Mouse (Mus musculus) kidney, adult 9 months (tissue): ENCODE measurements around the gene Serpinf1.
"Not testable (repeated sequence)": the region's sequence is repeated elsewhere in the genome, so short reads cannot be mapped to it uniquely, and the experiment has no call there.

Source experiments
- DNase-seq: peaks from one replicate; pipeline ENCODE4 v3.0.0; 2022

Gene Serpinf1

DNA sequence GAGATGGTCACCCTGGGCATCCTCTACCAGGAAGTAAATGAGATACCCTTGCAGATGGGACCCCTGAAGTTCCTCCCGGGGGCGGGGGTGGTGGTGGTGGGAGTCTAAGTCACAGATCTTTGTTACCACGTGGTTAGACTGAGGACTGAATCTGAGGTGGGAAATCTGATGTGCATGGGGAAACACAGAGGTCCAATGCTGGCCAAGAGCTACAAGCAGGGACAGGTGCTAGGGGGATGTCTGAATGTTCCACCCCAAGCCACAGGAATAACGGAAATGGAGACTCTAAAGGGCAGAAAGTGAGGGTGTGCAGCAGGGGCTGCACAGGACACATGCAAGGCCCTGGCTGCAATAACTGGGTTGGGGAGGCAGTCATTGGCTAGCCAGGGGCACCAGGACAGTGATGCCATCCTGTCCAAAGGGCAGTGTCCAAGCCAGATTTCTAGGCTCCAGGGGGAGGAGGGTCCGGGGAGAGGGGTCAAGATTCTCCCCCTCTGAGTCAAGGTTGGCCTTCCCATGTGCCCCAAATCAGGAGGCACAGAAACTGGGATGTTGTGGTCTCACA is 1.6 kb downstream of the Serpinf1 start:
- no peak for DNase-seq

DNA sequence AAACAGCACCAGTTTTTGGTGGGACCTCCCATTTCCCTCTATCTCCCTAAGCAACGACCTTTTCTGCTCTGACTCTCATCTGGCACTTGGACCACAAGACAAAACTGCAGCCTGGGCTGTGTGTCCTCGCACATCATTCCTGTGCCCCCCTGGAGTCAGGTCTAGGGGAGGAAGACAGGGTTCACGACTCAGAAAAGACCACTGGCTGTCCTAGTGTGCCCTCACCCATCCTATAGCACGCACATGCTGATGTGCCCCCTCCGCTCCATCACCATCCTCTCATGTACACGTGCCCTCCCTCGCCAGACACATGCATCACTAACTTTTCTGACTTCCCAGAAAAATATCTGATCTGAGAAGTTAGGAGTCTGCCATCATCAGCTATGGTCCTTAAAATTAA is 2.5 kb downstream of the Serpinf1 start:
- no peak for DNase-seq

DNA sequence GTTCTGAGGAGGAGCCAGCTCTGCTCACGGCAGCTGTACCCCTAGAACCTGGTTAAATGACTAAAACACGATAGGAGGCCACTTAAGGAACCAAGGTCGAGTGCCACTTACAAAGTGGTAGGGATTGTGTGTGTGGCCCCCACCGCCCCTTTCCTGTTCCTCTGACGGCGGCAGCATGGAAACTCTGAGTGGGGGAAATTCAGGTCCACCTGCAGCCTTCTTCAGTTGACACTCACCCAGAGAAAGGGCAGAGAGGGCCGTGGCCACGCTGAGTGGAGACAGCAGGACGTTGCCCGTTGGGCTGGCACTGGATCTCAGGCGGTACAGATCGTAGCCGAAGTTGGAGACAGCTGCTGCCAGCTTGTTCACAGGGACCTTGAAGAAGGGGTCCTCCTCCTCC is 6.5 kb downstream of the Serpinf1 start:
- DNase-seq, result no peak

DNA sequence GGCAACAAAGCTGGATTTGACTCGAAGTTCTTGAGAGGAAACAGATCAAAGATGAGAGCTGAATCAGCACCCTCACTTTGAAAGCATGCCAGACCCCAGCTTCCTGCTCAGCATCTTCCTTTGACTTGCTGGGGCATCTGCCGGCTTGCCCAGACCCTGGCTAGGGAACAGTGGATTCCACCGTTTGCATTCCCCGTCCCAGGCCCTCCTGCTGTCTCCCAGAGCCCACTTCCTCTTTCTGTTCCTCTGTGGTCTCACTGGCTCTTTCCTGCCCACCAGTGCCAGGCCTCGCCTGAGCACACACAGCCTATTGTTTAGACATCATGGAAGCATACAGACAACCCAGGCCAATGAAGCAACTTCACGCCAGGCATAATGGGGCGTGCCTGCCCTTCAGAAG is 7.4 kb downstream of the Serpinf1 start:
- no peak for DNase-seq

DNA sequence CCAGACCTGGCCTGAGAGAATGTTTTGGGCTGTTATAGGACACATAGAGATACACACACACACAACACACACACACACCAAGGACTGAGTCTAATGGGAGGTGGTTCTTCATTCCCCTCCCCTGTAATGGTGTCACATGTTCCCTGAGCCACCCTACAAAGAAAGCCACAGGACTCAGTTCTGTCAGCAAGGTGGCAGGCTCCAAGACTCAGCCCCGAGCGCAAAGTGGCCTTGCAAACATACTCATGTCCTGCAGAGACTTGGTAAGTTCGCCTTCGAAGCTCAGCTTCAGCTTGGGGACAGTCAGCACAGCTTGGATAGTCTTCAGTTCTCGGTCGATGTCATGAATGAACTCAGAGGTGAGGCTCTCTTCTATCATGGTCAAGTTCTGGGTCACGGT is 11.9 kb downstream of the Serpinf1 start:
- no peak for DNase-seq

DNA sequence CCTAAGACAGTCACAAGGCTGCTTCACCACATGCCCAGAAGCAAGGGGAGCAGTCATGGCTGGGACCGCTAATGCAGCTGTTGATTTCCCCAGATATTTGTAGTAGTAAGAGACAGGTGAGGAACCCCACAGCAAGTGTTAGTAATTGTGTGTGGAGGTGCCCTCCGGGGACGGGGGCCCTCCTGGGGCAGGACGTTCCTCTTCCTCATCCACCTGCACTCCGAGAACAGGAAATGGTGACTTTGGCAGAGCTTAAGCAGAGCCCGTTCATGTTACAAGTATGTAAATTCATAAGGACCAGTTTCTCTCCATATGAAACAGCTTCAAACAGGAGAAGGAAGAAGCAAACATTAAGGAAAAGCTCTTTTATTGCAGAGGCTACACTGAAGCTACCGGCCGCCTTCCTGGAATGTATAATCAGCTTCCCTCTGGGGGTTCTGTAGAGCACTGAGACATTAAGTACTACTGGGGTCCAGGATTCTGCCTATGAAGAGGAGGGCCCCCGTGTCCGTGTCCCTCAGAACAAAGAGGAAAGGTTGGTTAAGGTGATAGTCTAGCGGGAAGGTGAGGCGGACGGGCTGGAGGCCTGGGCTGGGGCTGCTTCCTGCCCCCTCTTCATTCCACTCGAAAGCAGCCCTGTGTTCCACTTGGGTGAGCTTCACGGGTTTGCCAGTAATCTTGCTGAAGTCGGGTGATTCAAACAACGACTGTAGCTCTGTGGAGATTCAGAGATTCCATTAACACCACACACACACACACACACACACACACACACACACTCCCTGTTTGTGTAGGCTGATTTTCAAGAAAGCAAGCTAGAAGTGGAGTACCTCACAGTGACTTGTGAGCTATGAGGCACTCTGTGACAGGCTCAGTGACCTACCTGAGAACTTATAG is 12.6 kb downstream of the Serpinf1 start:
- peak; percentile 42 for DNase-seq

DNA sequence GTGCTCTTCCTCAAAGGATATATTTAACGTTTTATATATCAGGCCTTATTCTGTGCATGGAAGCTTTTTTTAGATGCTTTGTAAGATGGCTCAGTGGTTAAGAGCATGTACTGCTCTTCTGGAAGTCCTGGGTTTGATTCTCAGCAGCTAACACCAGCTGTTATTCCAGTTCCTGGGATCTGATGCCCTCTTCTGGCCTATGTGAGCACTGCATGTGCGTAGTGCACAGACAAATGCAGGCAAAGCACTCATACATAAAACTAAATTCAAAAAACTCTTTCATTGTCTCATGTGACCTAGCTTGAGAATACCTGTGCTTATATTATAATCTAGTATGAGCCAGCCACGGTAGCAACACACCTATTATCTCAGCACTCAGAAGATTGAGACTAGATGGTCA is 15.6 kb downstream of the Serpinf1 start:
- peak; percentile 71 for DNase-seq

DNA sequence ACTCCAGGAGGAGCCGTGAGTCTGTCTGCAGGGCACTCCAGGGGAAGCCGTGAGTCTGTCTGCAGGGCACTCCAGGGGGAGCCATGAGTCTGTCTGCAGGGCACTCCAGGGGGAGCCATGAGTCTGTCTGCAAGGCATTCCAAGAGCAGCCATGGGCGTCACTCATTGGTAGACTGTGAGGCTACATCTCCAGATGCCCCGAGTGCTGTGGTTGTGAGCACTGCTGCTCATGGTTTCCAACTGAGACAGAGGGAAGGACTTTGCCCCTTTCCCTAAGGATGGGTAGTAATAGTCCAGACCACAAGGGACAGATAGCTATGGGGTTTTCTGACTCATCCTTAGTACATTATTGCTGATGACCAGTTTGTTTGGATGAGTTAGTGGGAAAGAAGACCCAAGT is 16.4 kb downstream of the Serpinf1 start:
- DNase-seq, result no peak

DNA sequence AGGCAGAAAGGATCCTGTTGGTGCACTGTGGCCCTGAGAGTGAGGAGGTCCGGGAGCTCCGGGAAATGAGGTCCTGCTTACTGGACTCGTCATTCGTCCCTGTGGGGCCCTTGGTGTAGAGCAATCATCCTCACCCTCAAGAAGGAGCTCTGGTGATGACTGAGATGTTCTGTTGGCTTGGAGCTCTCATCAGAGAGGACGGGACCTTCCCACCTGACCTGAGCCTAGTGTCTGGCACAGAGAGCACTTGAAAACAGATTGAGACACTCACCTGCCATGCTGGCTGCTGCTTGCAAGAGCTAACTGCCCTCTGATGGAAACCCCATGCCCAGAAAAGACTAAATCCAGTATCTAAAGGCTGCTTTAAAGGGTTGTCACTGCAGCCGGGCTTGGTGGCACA is 17.7 kb downstream of the Serpinf1 start:
- DNase-seq, result no peak

DNA sequence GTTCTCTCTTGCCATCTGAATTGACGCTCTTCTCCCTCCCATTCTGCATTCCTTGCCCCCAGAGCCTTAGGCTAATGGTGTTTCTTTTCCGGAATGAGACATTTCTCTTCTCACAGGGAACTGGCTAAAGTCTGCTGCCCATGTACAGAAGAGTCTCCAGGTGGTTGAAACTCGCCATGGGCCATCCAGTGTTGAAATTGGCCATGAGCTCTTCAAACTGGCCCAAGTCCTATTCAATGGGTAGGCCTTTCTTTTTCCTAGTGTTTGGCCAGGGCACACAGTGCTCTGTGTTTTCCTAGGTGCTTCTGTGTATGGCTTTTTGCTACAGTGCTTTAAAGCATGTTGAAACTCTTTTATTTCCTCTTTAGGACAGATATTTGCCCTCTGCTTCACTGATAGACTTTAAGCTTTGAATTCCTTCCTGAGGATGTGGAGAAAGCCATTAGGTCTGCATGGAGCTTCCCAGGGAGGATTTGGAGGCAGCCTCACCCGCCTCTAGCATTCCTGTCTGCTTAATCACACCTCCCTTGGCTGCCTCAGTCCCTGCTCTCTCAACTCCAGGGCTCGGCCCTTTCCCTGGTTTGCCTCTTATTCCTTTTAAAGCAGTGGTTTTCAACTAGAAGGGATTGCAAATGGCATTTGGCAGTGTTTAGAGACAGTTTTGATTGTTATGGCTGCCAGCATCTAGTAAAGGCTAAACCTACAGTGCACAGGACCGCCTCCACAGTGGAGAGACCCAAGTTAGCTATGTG is 19.0 kb downstream of the Serpinf1 start:
- DNase-seq, result peak; percentile 19

DNA sequence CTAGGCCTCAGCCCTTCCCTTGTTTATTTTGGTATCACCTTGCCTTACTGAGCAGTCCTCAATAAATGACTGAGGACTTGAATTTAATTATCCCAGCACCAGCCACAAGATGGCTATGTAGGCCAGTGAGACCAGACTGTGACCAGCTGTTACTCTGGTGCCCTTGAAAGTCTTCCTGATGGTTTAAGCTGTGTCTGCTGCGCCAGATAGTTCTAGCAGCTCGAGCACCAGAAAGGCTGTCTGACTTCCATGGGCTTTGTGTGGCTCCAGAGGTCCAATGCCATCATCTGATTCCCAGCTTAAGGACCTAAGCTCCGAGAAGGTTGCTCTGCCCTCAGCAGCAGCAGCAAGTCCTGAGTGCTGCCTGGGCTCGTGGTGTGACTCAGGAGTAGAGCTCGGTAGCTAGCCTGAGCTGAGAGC is 20.2 kb downstream of the Serpinf1 start:
- DNase-seq, result peak; percentile 89

DNA sequence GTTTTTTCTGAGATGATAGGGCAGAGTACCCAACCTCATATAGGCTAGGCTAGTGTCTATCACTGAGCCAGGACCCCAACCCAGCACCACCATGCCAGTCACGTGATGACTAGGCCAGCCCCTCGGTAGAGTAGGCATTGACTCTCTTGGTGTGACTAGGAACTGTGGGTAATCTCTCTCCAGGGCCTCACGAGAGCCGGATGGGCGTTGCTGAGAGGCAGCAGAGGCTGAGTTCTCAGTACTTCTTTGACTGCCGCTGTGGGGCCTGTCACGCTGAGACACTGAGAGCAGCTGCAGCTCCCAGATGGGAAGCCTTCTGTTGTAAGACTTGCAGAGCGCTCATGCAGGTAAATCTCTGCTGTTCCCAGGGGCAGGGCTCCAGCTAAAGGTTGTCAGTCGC is 22.4 kb downstream of the Serpinf1 start:
- no peak for DNase-seq

DNA sequence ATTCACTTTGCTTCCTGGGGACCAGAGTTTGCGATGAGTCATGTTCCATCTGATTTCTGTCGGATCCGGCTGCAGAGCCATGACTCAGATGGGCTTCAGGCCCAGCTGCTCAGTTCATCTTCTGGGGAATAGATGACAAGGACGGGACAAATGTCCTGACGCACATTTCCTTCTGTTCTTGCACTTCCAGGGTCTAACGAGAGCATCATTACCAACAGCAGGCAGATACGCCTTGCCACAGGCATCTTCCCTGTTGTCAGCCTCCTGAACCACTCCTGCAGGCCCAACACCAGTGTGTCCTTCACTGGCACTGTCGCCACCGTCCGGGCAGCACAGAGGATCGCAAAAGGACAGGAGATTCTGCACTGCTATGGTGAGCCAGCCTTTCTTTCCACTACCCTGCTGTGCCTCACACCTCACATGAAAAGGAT is 23.1 kb downstream of the Serpinf1 start:
- DNase-seq, result no peak

DNA sequence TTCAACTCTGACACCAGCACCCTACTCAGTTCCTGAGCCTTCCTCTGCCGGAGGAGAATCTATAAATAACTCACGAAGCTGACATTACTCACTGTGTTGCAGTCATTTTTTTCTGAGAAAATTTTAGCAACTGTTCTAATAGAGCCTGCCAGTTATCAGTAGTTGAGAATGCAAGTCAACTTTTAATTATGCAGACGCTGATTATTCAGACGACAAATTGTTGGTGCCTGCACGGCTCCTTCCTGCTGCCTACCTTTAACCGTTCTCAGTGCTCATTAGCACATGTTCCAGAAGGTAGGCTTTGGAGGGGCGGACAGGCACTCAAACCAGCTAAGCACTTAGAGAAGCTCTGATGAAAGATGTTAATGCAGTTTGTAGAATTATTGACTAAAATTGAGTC is 25.0 kb downstream of the Serpinf1 start:
- DNase-seq, result no peak

DNA sequence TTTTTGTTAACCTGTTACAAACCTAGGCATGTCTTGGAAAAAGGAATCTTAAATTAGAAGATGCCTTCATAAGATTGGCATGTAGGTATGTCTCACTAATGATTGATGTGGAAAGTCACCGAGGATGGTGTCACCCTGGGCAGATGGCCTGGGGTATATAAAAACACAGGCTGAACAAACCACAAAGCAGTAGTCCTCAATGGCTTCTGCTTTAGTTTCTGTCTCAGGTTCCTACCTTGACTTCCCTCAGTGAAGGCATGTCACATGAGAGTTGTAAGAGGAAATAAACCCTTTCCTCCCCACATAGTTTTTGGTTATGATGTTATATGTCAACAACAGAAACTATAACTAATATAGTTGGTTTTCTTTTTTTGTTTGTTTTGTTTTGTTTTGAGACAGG is 26.9 kb downstream of the Serpinf1 start:
- DNase-seq, result no peak

DNA sequence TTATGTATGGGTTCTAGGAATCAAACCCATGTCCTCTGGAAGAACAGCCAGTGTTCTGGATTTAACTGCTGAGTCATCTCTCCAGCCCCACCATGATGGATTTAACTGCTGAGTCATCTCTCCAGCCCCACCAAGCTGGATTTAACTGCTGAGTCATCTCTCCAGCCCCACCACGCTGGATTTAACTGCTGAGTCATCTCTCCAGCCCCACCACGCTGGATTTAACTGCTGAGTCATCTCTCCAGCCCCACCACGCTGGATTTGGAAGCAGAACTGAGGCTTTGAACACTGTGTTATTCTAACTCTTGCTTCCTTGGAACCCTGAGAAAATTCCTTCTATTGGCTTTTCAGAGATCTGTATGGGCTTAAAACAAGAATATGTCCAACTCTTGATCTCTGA is 39.0 kb downstream of the Serpinf1 start:
- DNase-seq, result not testable (repeated sequence)

DNA sequence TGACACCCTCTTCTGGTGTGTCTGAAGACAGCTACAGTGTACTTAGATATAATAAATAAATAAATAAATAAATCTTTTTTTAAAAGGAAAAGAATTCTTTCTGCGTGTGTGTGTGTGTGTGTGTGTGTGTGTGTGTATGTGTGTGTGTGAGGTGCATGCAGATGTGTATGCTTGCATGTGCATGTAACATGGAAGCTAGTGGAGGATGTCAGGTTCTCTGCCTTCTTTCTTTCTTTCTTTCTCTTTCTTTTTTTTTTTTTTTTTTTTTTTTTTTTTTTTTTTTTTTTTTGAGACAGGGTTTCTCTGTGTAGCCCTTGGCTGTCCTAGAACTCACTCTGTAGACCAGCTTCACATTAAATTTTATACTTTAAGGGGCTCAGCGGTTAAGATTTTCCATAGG is 43.7 kb downstream of the Serpinf1 start:
- not testable (repeated sequence) for DNase-seq

DNA sequence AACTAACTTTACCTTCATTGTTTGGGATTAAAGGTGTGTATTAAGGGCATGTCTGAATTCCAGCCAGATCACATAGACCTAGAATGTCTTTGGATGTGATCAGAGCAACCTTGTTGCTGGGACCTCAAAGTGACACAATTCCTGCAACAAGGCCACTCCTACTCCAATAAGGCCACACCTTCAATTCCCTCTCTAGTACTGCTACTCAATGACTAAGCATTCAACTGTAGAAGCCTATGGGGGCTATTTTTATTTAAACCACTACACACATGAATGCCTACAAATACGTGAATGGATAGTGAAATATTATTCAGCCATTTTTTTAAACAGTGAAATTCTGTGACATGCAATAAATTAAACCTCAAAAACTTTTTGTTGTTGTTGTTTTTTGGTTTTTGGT is 45.4 kb downstream of the Serpinf1 start:
- DNase-seq, result no peak
